Mouse (Mus musculus) stomach, postnatal 0 days (tissue): ENCODE data around the gene Trcg1. TPM values are rescaled to one million over a fixed set of nuclear protein-coding genes. Genes with fewer than 3 reads are reported as not detected.

Experiments used
- ATAC-seq: fragments of 200-750 bp; cut with Nextera tagmentation; 2 replicates; pipeline ENCODE4 v1.8.0; 2017; ENCODE audit not compliant: low FRiP score, low TSS enrichment
- DNase-seq: peaks from one replicate; pipeline ENCODE4 v3.0.0-alpha.2; 2016; ENCODE audit warnings: low spot score
- H3K27ac ChIP-seq: fragments of 300-500 bp; sonication (generic); replicated peaks from 2 replicates; pipeline ENCODE4 v1.5.1; 2014; ENCODE audit warnings: mild to moderate bottlenecking, control low read depth
- H3K27me3 ChIP-seq: fragments of 300-500 bp; sonication (generic); 2 replicates; pipeline ENCODE4 v1.6.1; 2014; ENCODE audit warnings: low read length; ENCODE audit not compliant: control insufficient read depth, insufficient read depth
- H3K36me3 ChIP-seq: fragments of 300-500 bp; sonication (generic); 2 replicates; pipeline ENCODE4 v1.6.1; 2014; ENCODE audit warnings: low read length, mixed read lengths; ENCODE audit not compliant: control insufficient read depth, insufficient read depth
- H3K4me1 ChIP-seq: fragments of 300-500 bp; sonication (generic); replicated peaks from 2 replicates; pipeline ENCODE4 v1.6.1; 2014; ENCODE audit warnings: antibody characterized with exemption; ENCODE audit not compliant: control insufficient read depth, insufficient read depth
- H3K4me2 ChIP-seq: fragments of 300-500 bp; sonication (generic); replicated peaks from 2 replicates; pipeline ENCODE4 v1.6.1; 2014; ENCODE audit warnings: low read depth, mild to moderate bottlenecking, control low read depth, moderate library complexity
- H3K4me3 ChIP-seq: fragments of 300-500 bp; sonication (generic); 2 replicates; pipeline ENCODE4 v1.5.1; 2014; ENCODE audit warnings: low read depth, low read length, control low read depth
- H3K9ac ChIP-seq: fragments of 300-500 bp; sonication (generic); 2 replicates; pipeline ENCODE4 v1.6.1; 2014; ENCODE audit warnings: mild to moderate bottlenecking, low read length, control low read depth, mixed read lengths
- H3K9me3 ChIP-seq: fragments of 300-500 bp; sonication (generic); 2 replicates; pipeline ENCODE4 v1.6.1; 2016; ENCODE audit warnings: low read length; ENCODE audit not compliant: control insufficient read depth
- CTCF ChIP-seq: IDR thresholded peaks from 2 replicates; pipeline ENCODE4 v1.5.1; 2016; ENCODE audit warnings: antibody characterized with exemption, low read depth, mild to moderate bottlenecking, moderate library complexity
- EP300 ChIP-seq: optimal IDR thresholded peaks from 2 replicates; pipeline ENCODE3; 2016; ENCODE audit warnings: antibody characterized with exemption
- WGBS: fragments of 180-500 bp; shearing (Covaris S2); extraction: QIAGEN DNeasy Blood & Tissue Kit; methylation state at CpG from one replicate; pipeline ENCODE4 v1.1.7; 2014; 5-methylcytosine and 5-hydroxymethylcytosine counted together
- polyA plus RNA-seq: library from polyadenylated mRNA; unstranded; fragments of >200 nt; fragmentation: Nextera tagmentation; extraction: Ambion mirVana; gene quantifications from 2 replicates; pipeline ENCODE4 v1.2.1, GENCODE M21; 2015

Trcg1 gene
- polyA plus RNA-seq, 1 experiment from 2014 or later: not detected

DNA sequence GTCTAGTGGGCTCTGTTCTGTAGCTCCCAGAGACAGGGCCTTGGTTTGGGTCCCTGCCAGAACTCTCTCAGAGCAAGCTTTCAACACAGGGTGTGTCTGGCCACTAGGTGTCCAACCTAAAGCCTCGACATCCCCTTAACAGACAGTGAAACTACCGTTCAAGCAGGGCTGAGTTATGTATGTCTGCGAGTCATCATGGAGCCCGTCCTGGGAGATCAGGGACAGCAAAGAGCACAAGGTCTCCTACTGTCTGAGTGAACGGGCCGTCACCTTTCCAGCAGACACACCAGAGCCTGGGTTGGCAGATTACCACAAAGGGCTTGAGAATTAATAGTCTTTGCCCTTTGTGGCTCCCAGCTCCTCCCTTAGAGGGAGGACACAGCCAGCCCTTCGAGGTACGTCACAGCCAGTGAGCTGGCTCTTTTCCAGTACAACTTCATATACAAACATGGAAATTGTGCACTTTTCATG is 10.9 kb downstream of the Trcg1 start:
- peak; percentile 48 for DNase-seq
- H3K36me3 ChIP-seq: no peaks in the 10 kb centered on the region; the same call in 1 of the 2 replicates
- no peak overlapping the region for H3K9ac ChIP-seq
- no peak overlapping the region for H3K4me3 ChIP-seq
- ATAC-seq: peak; percentile 51
- no peaks in the 10 kb centered on the region for H3K4me1 ChIP-seq
- TF ChIP-seq CTCF (peak; percentile 38), EP300 (no peak)
- H3K9me3 ChIP-seq: no peaks in the 10 kb centered on the region
- 24% methylated on average over 8 of the region's 8 CpGs for WGBS
- H3K27ac ChIP-seq: no peak overlapping the region
- H3K27me3 ChIP-seq: no peaks in the 10 kb centered on the region
- H3K4me2 ChIP-seq: no peak overlapping the region

DNA sequence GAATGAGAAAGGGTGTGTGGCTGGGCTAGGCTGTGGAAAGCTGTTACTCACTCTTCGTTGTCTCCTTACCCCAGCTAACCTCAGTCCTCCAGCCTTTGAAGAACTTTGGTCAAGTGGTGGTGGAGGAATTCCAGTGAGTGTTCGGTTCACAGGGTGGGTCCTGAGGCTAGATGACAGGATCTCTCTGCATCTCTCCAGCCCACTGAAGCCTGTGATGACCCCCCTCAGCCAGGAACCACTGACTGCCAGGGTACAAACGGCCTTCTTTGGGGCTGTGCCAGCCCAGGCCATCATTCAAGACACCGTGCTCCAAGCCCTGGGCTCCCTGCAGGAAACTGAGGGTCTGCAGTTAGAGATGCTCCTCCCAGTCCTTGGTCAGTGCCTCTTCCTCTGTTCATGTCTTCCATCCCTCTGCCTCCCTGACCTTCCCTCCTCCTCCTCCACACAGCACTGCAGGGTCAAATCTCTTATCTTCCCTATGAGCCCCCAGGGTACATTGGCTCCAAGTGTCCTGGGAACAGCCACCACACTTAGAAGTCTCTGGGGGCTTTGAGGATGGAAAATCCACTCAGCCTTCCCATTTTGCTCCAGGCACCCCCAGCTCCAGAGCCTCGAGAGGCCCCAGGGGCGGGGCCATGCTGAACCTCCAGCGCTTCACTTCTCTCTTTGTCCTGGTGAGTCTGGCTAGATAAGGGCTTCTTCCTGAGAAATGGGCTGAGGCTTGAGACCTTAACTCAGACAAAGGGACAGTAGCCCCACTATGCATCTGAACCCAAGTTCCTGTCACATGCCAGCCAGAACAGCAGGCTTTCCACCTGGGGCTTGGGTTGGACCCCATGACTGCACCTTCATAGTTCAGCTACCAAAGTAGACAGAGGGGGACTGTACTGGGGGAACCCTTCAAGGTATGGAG is 11.9 kb downstream of the Trcg1 start:
- WGBS: 59% methylated on average over 7 of the region's 7 CpGs
- H3K9ac ChIP-seq: no peak overlapping the region
- TF ChIP-seq CTCF (no peak), EP300 (no peak)
- ATAC-seq (no peak), DNase-seq (no peak)
- no peak overlapping the region for H3K4me2 ChIP-seq
- no peaks in the 10 kb centered on the region for H3K27me3 ChIP-seq
- H3K36me3 ChIP-seq: peaks cover 5% of the 10 kb centered on the region
- no peaks in the 10 kb centered on the region for H3K4me1 ChIP-seq
- no peak overlapping the region for H3K27ac ChIP-seq
- no peaks in the 10 kb centered on the region for H3K9me3 ChIP-seq
- H3K4me3 ChIP-seq: no peak overlapping the region

DNA sequence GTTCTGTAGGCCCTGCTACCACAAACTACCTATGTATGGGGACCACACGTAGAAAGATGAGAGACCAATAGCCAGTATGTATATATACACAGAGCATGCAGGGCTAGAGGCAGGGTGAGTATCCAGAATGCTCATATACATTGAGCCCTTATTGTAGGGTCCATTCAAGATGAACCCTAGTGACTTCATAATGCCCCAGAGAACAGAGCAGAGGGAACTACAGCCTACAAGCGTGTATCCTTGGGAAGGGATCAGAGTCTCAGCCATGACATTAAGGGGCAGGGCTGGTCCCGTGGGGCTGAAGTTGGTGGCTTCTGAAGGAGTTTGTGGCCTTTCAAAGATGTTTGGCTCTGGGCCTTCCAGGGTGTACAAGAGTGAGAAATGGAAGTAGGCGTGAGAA is 13.7 kb downstream of the Trcg1 start:
- Histone ChIP-seq H3K27me3 (no peaks in the 10 kb centered on the region), H3K27ac (no peak overlapping the region), H3K4me1 (no peaks in the 10 kb centered on the region), H3K4me3 (no peak overlapping the region), H3K4me2 (no peak overlapping the region), H3K9me3 (no peaks in the 10 kb centered on the region), H3K9ac (no peak overlapping the region), H3K36me3 (peaks cover 12% of the 10 kb centered on the region)
- no peak for DNase-seq
- no peak for ATAC-seq
- TF ChIP-seq EP300 (no peak), CTCF (no peak)
- 87% methylated on average over 4 of the region's 4 CpGs for WGBS

DNA sequence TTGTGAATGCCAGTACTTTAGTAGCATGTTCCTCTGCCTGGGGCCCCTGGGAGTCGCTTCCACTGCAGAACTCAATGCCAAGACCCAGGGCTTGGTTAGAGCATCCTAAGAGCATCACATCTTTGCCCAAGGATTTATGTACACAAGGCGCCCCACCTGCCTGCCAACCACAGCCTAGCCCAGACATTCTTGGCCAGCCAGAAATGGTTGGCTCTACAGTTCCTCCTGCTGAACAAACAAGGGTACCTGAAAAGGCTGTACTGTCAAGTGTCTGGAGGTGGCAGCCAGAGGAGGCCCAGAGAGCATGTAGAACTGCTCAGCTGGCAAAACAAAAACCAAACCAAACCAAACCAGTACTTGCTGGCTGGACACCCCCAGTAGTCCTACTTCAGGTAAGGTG is 14.8 kb downstream of the Trcg1 start:
- H3K36me3 ChIP-seq: peaks cover 12% of the 10 kb centered on the region
- H3K27ac ChIP-seq: no peak overlapping the region
- no peaks in the 10 kb centered on the region for H3K4me1 ChIP-seq
- no peak overlapping the region for H3K4me2 ChIP-seq
- no peaks in the 10 kb centered on the region for H3K27me3 ChIP-seq
- 80% methylated on average over 2 of the region's 2 CpGs for WGBS
- H3K4me3 ChIP-seq: no peak overlapping the region
- no peak for TF ChIP-seq CTCF
- TF ChIP-seq EP300: no peak
- H3K9me3 ChIP-seq: no peaks in the 10 kb centered on the region
- H3K9ac ChIP-seq: no peak overlapping the region
- ATAC-seq: no peak
- no peak for DNase-seq

DNA sequence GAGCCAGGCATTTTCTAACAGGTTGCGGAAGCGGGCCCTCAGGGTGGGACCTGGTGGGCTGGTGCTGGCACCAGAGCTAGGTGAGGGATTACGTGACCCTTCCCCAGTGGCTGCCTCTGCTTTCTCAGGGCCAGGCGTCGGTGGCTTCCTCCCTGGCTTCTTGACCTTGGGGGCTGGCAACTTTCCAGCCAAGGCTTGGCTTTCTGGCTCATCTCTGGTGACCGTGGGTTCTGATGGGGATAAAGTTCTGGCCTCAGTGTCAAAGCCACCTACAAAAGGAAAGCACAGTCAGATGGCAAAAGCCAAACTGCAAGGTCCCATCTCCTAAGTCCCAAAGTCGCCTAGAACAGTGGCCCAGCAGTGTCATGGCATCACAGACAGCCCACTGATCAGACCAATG is 17.7 kb downstream of the Trcg1 start:
- no peaks in the 10 kb centered on the region for H3K9me3 ChIP-seq
- no peak overlapping the region for H3K9ac ChIP-seq
- DNase-seq: no peak
- H3K4me2 ChIP-seq: no peak overlapping the region
- ATAC-seq: no peak
- no peak overlapping the region for H3K27ac ChIP-seq
- no peak overlapping the region for H3K4me3 ChIP-seq
- no peaks in the 10 kb centered on the region for H3K4me1 ChIP-seq
- H3K27me3 ChIP-seq: no peaks in the 10 kb centered on the region
- TF ChIP-seq EP300: no peak
- TF ChIP-seq CTCF: no peak
- peaks cover 27% of the 10 kb centered on the region for H3K36me3 ChIP-seq
- WGBS: 83% methylated on average over 7 of the region's 7 CpGs

- H3K36me3 ChIP-seq: peaks cover 27% of the 10 kb centered on the region
- no peak overlapping the region for H3K4me2 ChIP-seq
- ATAC-seq (no peak), DNase-seq (no peak)
- H3K27me3 ChIP-seq: no peaks in the 10 kb centered on the region
- H3K4me3 ChIP-seq: no peak overlapping the region
- H3K27ac ChIP-seq: no peak overlapping the region
- TF ChIP-seq CTCF (no peak), EP300 (no peak)
- WGBS: 85% methylated on average over 9 of the region's 9 CpGs
- H3K4me1 ChIP-seq: no peaks in the 10 kb centered on the region
- H3K9ac ChIP-seq: no peak overlapping the region
- no peaks in the 10 kb centered on the region for H3K9me3 ChIP-seq
Observed at GRCm38 (mm10) chr9:57254823-57255495, 18.6 kb downstream of the Trcg1 start.
